Mouse (Mus musculus) heart, postnatal 14 days (tissue): Measurements from ENCODE around the gene Clk4. TPM values are rescaled to one million over a fixed set of nuclear protein-coding genes. Genes with fewer than 3 reads are reported as not detected.
A peak's percentile ranks its signal among the peaks of the same experiment; 100 is the strongest.

Experiments
- DNase-seq, 2 experiments: peaks; one replicate each; pipeline ENCODE4 v3.0.0; 2021 to 2022
- intact Hi-C: fragments of 180-260 bp; cut with DNase I; formaldehyde crosslinking; loops from one replicate; pipeline ENCODE4 v1.15.1; 2025
- total RNA-seq, 2 experiments: library from RNA; stranded (reverse); gene quantifications; 2 replicates each; pipeline ENCODE4 v1.2.3; 2021

The Clk4 gene
- total RNA-seq, 2 experiments from 2014 or later, result 47.8 to 59.2 TPM

DNA sequence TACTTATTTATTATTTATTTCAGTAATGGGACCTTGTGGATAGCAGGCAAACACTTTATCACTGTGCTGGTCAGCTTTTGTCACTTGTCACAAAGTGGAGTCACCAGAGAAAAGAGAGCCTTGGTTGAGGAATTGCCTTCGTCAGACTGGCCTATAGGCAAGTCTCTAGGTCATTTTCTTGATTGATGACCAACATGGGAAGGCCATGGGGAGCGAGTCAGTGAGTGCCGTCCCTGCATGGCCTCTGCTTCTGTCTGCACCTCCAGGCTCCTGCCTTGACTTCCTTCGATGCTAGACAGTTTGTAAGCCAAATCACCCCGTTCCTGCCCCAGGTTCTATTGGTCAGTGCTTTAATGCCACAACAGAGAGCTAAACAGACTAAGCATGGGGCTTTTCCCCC lies 40.9 kb downstream of the Clk4 start:
- intact Hi-C loops, result no loop called here
- no peak for DNase-seq

DNA sequence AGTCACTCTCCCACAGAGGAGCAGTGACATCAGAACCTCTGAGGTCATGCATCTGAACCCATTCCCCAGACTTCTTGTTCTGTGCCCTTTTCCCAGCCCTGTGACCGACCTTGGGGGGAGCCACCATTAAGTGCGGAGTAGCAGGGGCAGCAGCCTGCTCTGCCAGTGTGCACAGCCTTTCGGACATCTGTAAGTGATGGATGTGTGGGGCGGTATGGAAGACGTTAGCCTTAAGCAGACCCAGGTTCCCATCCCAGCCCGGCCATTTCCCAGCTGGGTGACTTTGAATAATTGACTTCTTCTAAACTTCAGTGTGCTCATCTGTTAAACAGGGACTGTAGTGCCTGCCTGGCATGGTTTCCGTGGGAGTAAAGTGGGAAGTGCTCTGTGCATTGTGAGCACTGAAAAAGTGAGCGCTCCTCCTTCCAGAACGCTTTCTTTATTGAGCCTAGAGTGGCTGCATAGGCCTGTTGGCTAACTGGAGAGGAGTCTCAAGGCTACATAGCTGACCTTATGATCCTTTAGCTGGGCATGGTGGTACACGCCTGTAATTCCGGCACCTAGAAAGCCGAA lies 42.5 kb downstream of the Clk4 start:
- intact Hi-C loops, result no loop called here
- no peak for DNase-seq

DNA sequence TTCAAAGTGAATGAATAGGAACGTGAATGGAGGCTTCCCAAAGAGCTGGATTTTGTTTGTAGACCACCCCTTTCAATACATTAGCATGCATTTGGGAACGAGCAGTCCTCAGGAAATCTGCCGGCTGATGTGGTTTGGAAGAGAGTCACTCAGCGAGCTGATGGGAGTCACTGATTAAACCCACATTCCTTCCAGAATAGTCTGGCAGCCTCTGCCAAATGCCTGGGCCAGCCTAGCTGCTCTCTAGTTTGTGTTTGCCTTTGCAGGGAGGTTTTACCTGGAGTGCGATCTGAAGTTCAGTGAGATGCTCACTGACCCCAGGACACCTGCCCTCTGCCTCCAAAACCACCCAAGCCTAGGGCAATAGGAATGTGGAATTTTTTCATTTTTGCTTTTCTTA lies 46.8 kb downstream of the Clk4 start:
- intact Hi-C loops, result no loop called here
- DNase-seq, result no peak

DNA sequence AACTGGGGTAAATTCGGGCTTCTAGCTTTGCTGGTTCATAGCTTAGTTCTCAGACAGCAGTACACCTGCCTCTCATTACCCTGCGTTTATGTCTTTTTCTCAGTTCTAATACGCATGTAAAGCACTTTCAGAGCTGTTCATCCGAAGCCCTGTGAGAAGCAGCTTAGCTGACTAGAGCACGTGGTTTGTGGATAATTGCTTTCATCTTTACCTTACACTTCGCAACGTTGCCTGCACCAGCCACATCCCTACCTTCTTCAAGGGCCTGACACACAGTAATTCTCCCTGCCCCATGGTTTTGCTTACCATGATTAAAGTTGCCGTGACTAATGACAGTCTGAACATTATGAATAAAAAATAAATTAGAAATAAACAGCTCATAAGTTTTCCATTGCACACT lies 50.3 kb downstream of the Clk4 start:
- intact Hi-C loops, result no loop called here

DNA sequence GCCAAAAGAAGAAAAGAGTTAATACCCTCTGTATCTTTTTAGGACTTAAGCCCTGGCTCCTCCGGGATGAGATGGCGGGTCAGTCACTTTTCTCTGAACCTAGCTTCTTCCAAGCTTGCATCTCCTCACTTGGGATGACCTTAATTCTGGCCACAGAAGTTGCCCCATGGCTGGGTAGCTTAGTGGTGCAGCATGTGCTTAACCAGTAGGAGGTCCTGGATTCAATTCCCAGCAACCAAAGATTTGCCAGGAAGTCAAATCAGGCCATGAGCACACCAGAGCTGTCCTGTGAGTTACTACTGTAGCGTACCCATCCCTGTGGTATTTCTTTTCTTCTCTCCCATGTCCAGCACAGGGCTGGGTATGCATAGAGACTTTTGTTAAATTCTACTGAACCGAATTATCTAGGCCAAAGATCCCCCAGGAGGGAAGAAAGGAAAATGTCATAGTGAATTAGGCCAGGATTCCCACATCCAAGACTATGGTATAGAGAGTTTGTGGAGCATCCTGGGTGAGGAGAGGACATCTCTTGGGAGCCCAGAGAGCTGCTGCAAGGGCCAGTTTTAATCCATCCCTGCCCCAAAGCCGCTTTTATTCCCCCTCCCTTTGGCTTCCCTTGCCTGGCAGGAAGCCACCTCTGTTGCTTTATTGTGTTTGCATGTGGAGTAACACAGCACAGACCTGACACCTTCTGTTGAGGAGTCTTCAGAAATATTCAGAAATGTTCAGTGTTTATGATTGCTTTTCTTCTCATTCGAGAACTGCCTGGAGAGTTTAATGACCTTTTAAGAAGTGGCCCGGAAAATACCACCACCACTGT lies 54.7 kb downstream of the Clk4 start:
- intact Hi-C loops, result no loop called here
- DNase-seq, result no peak

More for the DNA sequence above, 50.3 kb downstream of the Clk4 start:
- DNase-seq, result no peak

DNA sequence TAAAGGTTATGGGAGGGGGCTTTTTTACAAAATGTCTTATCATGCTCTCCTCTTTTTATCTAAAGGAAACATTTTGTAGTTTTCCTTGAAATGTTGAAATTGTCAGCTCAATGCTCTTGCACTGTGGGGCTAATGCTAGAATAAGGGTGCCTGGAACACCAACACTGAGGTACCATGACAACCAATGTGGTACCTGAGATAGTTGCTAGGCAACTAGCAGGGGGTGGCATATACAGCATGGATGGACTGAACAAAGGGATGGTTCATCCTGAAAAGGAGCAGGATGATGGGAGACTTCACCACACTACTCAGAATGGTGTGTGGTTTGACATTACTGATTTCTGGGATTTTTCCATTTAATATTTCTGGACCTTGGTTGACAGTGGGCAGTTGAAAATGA lies 59.1 kb downstream of the Clk4 start:
- intact Hi-C loops, result no loop called here
- no peak for DNase-seq

DNA sequence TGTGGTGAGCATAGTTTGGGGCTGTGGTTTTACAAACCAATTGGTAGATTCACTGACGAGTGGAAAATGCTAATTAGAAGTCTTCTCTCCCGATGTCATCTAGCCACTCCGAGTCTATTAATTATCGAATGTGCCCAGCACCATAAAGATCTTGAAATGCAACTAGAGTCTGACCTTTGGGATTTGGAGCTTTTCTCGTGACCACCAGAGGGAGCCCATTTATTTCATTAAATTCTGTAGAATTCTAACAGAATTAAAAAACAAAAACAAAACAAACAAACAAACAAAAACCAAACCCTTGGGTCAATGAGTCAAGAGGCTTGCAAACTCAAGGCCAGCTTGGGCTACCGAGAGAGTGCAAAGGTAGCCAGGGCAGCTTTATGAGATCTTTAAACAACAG lies 65.4 kb downstream of the Clk4 start:
- intact Hi-C loops, result loop anchor here (1.0 to 2.0 kb wide), 2 partner anchors 120 to 206 kb away; no protein-coding TSS in a partner anchor
- DNase-seq, result peak in 1 of 2 experiments; percentile 21

DNA sequence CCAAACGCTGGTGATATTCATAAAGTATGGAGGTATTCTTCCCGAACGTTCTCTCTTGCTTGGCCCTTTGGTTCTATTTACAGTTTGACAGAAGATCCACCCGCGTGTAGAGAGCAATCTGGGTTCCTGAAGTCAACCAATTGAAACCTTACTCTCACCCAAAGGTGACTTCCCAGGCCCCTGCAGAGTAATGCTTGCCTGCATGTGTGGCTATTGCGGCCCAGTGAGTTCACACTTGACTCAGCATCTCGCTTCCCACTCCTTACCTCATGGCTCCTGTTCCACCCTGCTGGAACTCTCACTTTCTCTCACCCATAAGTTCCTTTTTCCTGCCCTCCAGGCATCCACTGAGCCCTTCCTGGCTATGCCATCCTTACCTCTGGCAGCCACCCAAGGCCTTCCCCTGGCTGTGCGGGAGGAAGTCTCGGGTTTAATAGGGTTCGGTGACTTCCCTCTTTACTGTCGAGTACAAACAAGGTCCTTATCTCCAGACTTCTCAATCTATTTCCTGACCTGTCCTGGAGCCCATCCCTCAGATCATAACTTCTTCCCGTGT lies 66.9 kb downstream of the Clk4 start:
- intact Hi-C loops, result no loop called here
- no peak for DNase-seq

DNA sequence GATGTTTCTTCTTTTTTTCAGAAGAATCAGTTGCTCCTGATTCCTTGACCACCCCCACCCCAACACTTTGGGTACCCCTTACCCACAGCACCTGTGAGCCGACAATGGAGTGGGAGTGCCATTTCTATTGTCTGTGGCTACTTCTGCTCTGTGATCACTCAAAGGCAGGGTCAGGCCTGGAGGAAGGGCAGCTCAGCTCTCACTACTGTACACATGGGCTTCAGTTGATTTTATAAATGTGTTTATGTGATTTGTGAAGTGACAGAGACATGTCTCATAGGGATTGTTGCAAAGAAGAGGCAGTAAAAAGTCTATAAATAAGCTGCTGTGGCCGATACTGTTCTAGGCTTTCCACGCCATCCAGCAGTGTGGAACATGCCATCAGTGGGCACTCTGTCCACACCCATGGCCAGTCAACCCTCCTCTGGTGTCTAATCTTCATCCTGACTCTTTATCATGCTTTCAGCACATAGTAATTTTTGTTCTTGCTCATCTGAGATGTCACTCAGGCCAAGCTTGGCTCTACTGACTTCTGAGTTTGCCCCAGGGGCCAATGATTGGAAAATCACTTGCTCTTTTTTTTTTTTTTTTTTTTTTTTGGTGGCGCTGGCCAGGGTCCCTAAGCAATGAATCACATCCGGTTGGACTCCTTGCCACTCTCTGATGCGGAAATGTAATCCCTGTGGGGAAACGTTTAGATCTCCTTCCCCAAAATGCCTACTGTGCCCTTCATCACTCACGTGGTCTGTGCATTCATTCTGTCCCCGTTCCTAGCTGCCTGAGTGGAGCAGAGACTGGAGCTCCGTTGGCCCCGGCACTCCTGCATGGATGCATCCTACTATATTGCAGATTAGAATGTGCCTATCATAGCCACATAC lies 68.5 kb downstream of the Clk4 start:
- DNase-seq, result no peak
- intact Hi-C loops, result no loop called here

Other genes with a start within 250 kb of the Clk4 start
- not detected for gene Olfr54, start 247.5 kb upstream of the Clk4 start, total RNA-seq
- not detected for gene Olfr1375, start 213.6 kb upstream of the Clk4 start, total RNA-seq
- gene Zfp354a, start 202.5 kb upstream of the Clk4 start, total RNA-seq, result 1 to 10 TPM; 1.7 to 2.1 TPM
- gene Gm12569, start 41.3 kb upstream of the Clk4 start, total RNA-seq, result not detected
- not detected for gene BC049762, start 1.3 kb downstream of the Clk4 start, total RNA-seq
- 1 to 10 TPM; 1.5 to 1.7 TPM for gene Col23a1, start 28.2 kb downstream of the Clk4 start, total RNA-seq